Mouse (Mus musculus) 3T3-L1 (cell line): ENCODE data around the gene Nxn.

Experiments used
- DNase-seq: peaks from one replicate; pipeline ENCODE4 v3.0.0-alpha.2; 2015; ENCODE audit warnings: low read depth, low spot score

The Nxn gene

GRCm38 (mm10) chr11:76334966-76335365, 64.0 kb downstream of the Nxn start:
- no peak for DNase-seq

GRCm38 (mm10) chr11:76332240-76332639, 66.7 kb downstream of the Nxn start:
- DNase-seq = no peak

GRCm38 (mm10) chr11:76328522-76329290, 70.2 kb downstream of the Nxn start:
- no peak for DNase-seq

- DNase-seq = no peak
These were observed 70.9 kb downstream of the Nxn start for GRCm38 (mm10) chr11:76328084-76328483.

- DNase-seq = no peak
These were observed 72.3 kb downstream of the Nxn start for GRCm38 (mm10) chr11:76326672-76327071.

- no peak for DNase-seq
These were observed 72.9 kb downstream of the Nxn start for GRCm38 (mm10) chr11:76326051-76326450.

- DNase-seq = no peak
These were observed 74.1 kb downstream of the Nxn start for GRCm38 (mm10) chr11:76324801-76325200.

GRCm38 (mm10) chr11:76324207-76324606, 74.7 kb downstream of the Nxn start:
- no peak for DNase-seq

GRCm38 (mm10) chr11:76322939-76323338, 76.0 kb downstream of the Nxn start:
- no peak for DNase-seq

- DNase-seq = no peak
These were observed 76.9 kb downstream of the Nxn start for GRCm38 (mm10) chr11:76322081-76322480.

GRCm38 (mm10) chr11:76320475-76320874, 78.5 kb downstream of the Nxn start:
- no peak for DNase-seq

- DNase-seq = no peak
These were observed 79.1 kb downstream of the Nxn start for GRCm38 (mm10) chr11:76319714-76320435.

- no peak for DNase-seq
These were observed 81.0 kb downstream of the Nxn start for GRCm38 (mm10) chr11:76317904-76318303.

- DNase-seq = no peak
These were observed 83.0 kb downstream of the Nxn start for GRCm38 (mm10) chr11:76315785-76316444.

- peak; percentile 56 for DNase-seq
These were observed 84.2 kb downstream of the Nxn start for GRCm38 (mm10) chr11:76314741-76315140.

- no peak for DNase-seq
These were observed 84.8 kb downstream of the Nxn start for GRCm38 (mm10) chr11:76314140-76314539.

- peak; percentile 74 for DNase-seq
These were observed 86.1 kb downstream of the Nxn start for GRCm38 (mm10) chr11:76312805-76313204.

GRCm38 (mm10) chr11:76311224-76312000, 87.5 kb downstream of the Nxn start:
- no peak for DNase-seq

GRCm38 (mm10) chr11:76309868-76310267, 89.1 kb downstream of the Nxn start:
- peak; percentile 86 for DNase-seq

GRCm38 (mm10) chr11:76309072-76309471, 89.9 kb downstream of the Nxn start:
- no peak for DNase-seq

- no peak for DNase-seq
These were observed 92.2 kb downstream of the Nxn start for GRCm38 (mm10) chr11:76306769-76307168.

GRCm38 (mm10) chr11:76305571-76305970, 93.4 kb downstream of the Nxn start:
- DNase-seq = peak; percentile 85
